Mouse (Mus musculus) cerebellum, adult 2 months (tissue): ENCODE measurements at regions not wholly inside any gene's neighbourhood (a gene's known extent, or its start where the extent isn't known, plus 50 kb on each side); places are given as distances from the start of the nearest gene placed in this dataset.

ENCODE experiments used
- CTCF ChIP-seq: fragments of 200-500 bp; IDR thresholded peaks from 2 replicates; pipeline ENCODE4 v1.5.1; 2011; ENCODE audit warnings: low read depth, mild to moderate bottlenecking, control low read depth, low read length, moderate library complexity, borderline replicate concordance; ENCODE audit not compliant: insufficient read depth
- POLR2A ChIP-seq: fragments of 200-500 bp; IDR thresholded peaks from 2 replicates; pipeline ENCODE4 v1.6.1; 2011; ENCODE audit warnings: low read length, control low read depth, borderline replicate concordance; ENCODE audit not compliant: insufficient read depth

GRCm38 (mm10) chr10:14234896-14235604, 269.2 kb downstream of the Hivep2 start:
- TF ChIP-seq POLR2A (no peak), CTCF (no peak)
